Mouse (Mus musculus): Measurements from ENCODE around the gene Tyk2.
A peak's percentile ranks its signal among the peaks of the same experiment; 100 is the strongest.

The Tyk2 gene

DNA sequence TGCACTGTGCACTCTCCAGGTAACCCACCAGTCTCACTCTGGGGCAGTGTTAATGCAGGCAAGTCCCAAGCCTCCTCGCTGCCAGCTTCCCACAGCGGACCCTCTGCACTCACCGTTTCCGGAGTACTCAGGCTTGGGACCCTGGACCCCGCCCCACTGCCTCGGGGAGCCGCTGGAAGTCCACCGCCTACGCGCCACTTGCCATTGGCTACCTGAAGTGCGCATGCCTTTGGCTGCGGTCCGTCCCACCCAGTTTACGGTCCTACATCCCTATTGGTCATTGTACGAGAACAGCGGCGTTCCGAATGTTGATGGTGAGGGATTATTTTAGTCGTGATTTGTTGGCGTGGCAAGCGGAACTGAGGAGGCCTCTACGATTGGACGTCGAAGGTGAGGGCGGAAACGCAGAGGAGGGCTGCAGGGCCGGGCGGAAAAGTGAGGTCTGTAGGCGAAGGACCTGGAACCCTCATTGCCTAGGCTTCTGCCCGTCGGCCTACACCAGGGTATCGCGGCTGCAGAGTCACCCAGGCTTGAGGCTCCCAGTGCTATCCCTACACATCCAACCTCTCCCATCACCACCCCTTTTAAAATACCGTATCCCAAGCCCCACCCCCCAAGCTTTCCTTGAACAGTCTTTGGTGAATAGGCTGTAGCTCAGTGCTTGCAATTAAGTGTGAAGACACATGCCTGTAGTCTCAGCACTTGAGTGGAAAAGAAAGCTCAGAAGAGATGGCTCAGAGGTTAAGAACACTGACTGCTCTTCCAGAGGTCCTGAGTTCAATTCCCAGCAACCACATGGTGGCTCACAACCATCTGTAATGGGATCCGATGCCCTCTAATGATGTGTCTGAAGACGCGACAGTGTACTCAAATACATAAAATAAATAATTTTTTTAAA, at the start of gene Tyk2:
Tyk2 (minus strand) TSS at position 185 of the 898 bp plus-strand sequence.
- DNase-seq (ENCODE audit: low spot score in 2 of 2), result peak; percentile 96 to 98

GRCm38 (mm10) chr9:21180841-21181240, 49.8 kb upstream of the Tyk2 start:
- DNase-seq (ENCODE audit: low spot score in 2 of 2), result no peak

- DNase-seq (ENCODE audit: low spot score in 2 of 2), result no peak
Observed at GRCm38 (mm10) chr9:21180402-21180801, 49.4 kb upstream of the Tyk2 start.

GRCm38 (mm10) chr9:21172364-21172763, 41.3 kb upstream of the Tyk2 start:
- no peak for DNase-seq (ENCODE audit: low spot score in 2 of 2)

GRCm38 (mm10) chr9:21169157-21169556, 38.1 kb upstream of the Tyk2 start:
- DNase-seq (ENCODE audit: low spot score in 2 of 2), result no peak

DNA sequence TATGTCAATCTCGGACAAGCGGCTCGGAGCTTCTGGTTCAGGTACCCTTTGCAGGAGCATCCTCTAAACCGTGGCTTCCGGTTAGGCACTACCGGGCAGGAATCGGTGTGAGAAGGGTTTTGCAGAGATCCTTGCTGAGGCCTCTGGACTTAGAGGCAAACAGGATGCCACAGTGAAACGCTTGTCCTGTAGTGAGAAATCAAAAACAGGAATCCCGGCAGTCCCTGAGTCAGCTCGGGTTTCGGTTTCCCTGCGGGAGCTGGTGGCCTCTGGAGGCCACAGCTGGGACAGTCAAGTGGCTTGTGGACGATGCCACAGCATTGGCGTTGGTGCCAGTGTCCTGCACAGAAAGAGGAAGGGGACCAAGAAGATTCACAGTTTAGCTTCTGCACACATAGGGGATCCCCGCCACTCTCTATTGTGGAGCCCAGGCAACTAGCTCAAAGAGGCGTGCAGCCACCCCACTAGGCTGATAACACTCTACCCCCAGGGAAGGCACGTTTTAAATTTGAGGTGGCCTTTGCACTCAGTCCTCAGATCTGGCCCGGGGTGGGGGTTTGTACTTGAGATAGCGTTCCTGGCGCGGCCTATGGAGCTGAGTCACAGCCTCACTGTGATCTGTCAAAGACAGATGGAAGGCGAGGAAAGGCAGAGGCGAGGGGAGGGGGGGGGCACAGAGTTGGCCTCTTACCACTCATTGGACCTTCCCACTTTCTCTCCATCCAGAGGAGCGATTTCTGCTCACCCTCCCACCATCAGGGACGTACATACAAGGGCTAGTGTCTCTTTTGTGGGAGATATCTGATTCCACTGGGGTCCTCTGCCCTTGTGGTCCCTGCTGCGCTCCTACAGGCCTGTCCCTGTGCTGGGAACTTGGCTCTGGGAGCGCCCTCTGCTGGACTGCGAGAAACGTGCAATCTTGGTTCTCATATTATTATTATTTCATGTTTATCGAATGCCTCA, 37.4 kb upstream of the Tyk2 start:
- peak; percentile 66 to 72 for DNase-seq (ENCODE audit: low spot score in 2 of 2)

- no peak for DNase-seq (ENCODE audit: low spot score in 2 of 2)
Observed at GRCm38 (mm10) chr9:21167140-21168097, 36.4 kb upstream of the Tyk2 start.

GRCm38 (mm10) chr9:21166516-21166915, 35.5 kb upstream of the Tyk2 start:
- peak in 1 of 2 experiments; percentile 54 for DNase-seq (ENCODE audit: low spot score in 2 of 2)

DNA sequence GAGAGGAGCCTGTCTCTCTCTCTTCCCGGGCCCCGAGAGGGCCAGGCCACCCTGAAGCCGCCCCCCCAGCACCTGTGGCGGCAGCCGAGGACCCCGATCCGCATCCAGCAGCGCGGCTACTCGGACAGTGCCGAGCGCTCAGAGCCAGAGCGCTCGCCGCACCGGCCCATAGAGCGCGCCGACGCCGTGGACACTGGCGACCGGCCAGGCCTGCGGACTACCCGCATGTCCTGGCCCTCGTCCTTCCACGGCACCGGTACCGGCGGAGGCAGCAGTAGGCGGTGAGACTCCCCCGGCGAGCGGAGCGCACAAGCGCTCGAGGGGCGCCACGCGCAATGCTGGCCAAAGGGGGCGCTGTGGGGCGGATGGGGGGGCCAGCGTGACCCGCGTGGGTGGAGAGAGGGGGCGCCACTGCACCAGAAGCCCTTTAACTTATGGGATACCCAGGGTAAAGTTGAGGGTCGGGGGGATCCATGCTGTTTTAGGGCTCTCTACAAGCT, 35.0 kb upstream of the Tyk2 start:
- DNase-seq (ENCODE audit: low spot score in 2 of 2), result peak; percentile 69 to 75

- DNase-seq (ENCODE audit: low spot score in 2 of 2), result peak; percentile 92 to 95
Observed at GRCm38 (mm10) chr9:21165041-21165951, 34.3 kb upstream of the Tyk2 start, which contains the start of gene Pde4a. Pde4a (plus strand) TSS chr9:21165714.

GRCm38 (mm10) chr9:21164072-21164471, 33.0 kb upstream of the Tyk2 start:
- DNase-seq (ENCODE audit: low spot score in 2 of 2), result peak; percentile 82 to 83

DNA sequence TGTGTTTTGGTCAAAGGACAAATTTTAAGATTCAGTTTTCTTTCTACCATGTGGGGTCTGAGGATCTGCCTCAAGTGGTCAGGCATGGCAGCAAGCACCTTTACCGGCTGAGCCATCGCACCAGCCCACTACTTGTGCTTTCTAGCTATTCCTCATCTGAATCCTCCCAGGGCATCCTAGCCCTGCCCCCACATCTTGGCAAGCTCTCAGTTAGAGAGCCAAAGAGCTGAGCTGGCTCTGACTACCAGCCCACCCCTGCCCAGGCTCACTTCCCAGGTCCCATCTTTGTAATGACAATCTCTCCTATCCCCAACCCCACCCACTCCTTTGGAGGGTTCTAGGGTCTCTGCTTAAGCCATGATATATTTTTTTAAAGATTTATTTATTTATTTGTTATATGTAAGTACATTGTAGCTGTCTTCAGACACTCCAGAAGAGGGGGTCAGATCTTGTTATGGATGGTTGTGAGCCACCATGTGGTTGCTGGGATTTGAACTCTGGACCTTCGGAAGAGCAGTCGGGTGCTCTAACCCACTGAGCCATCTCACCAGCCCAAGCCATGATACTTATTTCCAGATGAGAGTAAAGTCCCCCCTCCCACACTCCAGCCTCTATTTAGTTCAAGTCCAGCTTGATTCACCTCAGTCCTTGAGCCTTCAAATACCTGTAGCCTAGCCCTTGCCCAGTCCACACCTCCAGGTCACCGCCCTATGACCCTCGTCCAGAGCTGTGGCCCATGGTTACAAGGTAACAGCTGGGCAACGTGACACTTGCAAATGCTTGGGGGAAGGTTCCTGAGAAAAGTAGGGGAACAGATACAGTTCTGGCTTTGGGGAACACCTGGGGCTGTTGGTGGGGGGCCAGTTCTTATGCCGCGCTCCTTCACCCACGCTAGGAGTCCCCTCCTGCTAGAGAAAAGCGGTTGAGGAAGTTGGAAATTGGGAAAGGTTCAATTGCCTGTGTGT, 32.3 kb upstream of the Tyk2 start:
- peak; percentile 67 to 71 for DNase-seq (ENCODE audit: low spot score in 2 of 2)

DNA sequence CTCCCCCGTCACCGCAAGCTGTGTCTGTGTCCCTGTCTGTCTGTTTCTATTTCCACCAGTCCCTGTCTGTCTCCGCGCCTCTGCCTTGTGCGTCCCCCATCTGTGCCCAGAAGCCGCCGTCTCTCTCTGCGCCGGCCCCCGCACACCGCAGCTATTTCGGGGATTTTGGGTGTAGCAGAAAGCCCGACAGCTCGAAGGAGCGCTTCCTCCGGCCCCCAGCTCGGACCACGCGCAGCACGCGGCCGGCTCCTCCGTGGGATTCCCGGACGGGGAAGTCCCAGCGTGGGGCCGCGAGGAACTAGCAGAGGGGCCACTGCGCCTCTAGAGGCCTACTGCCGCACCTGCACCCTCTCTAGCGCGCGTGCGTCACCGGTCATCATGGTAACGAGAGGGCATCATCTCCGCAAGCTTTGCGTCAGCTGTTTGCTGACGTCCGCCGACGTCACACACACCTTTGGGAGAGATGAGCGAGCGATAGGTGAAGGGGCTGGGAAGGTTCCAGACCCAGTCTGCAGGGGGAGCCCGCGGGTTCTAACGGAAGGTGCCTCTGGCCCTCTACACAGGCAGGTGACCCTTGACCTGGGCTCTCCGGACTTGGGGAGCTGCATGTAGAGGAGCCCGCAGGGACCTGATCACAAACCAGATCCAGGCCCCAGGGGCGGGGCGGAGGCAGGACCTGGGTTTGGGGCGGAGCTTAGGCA, 30.3 kb upstream of the Tyk2 start:
- peak; percentile 95 for DNase-seq (ENCODE audit: low spot score in 2 of 2)

DNA sequence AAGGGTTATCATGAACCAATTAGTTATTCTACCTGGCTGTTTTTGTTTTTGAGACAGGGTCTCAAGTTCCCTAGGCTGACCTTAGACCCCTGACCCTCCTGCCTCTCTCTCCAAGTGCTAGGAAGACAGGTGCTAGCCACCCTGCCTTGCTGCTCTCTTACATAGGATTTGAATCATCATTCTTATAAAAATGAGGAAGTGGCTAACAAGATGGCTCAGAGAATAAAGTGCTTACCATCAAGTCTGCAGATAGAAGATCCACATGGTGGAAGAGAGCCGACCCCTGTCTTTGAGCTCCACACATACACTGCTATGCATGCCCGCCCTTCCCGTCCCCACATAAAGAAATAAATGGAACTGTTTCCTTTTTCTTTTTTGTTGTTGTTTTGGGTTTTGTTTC, 23.7 kb upstream of the Tyk2 start:
- no peak for DNase-seq (ENCODE audit: low spot score in 2 of 2)

DNA sequence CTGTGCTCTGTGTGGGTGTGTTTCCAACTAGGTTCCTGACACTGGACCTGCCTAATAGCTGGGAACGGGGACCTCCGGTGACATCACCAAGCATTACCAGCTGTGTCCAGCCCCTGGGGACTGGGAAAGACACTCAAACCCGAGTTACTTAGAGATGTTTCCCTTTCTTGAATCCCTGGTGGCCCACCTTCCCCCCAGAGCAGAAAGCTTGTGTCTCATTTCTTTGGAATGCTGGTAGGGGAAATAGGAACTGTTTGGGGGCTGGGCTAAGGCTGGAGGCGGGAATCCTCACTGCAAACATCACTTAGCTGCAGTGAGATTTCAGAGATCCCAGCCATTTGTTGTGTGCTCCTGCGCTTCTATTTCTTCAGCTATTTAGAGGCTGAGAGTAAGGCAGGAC, 22.8 kb upstream of the Tyk2 start:
- DNase-seq (ENCODE audit: low spot score in 2 of 2), result no peak

DNA sequence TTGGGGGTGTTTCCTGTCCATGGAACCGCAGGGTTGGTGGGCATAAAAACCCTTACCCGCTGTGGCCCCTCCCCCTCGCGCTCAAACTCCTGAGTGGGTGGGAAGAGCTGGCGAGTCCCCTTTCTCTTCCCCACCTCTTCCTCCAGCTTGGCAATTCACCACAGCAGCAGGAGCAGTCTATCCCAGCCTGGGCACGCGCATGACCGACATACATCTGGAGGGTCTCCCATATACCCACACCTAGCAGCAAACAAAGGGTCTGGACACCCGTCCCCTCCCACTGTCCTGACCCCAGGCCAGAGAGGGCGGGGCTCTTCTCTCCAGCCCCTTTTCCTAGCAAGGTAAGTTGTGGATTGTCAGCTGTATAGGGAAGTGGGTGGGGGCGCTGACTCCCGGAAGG, 22.3 kb upstream of the Tyk2 start:
- DNase-seq (ENCODE audit: low spot score in 2 of 2), result no peak

- DNase-seq (ENCODE audit: low spot score in 2 of 2), result peak; percentile 81 to 83
Observed at GRCm38 (mm10) chr9:21152715-21153114, 21.7 kb upstream of the Tyk2 start.

Measured in right cerebral cortex, postnatal 10 days (tissue).